Mouse (Mus musculus): ENCODE measurements around the gene St8sia1. TPM values are rescaled to one million over a fixed set of nuclear protein-coding genes. Genes with fewer than 3 reads are reported as not detected.

Gene St8sia1
- polyA plus RNA-seq, 1 experiment from 2014 or later = 0.98 TPM

GRCm38 (mm10) chr6:142953189-142953588, 11.1 kb downstream of the St8sia1 start:
- Histone ChIP-seq H3K9me3 (replicated peaks) (no peaks in the 10 kb centered on the region), H3K27ac (replicated peaks) (no peak overlapping the region), H3K4me2 (replicated peaks) (no peak overlapping the region), H3K27me3 (no peaks in the 10 kb centered on the region), H3K4me1 (no peaks in the 10 kb centered on the region), H3K9ac (no peak overlapping the region), H3K4me3 (replicated peaks) (no peak overlapping the region), H3K36me3 (no peaks in the 10 kb centered on the region)
- ATAC-seq (ENCODE audit: insufficient number of reproducible peaks, low FRiP score, low TSS enrichment, low read depth) = no peak

GRCm38 (mm10) chr6:142952361-142952954, 11.8 kb downstream of the St8sia1 start:
- Histone ChIP-seq H3K27me3 (no peaks in the 10 kb centered on the region), H3K4me3 (replicated peaks) (no peak overlapping the region), H3K27ac (replicated peaks) (no peak overlapping the region), H3K4me2 (replicated peaks) (no peak overlapping the region), H3K4me1 (no peaks in the 10 kb centered on the region), H3K9me3 (replicated peaks) (no peaks in the 10 kb centered on the region), H3K9ac (no peak overlapping the region), H3K36me3 (no peaks in the 10 kb centered on the region)
- 84% methylated on average over 7 of the region's 7 CpGs for WGBS
- no peak for ATAC-seq (ENCODE audit: insufficient number of reproducible peaks, low FRiP score, low TSS enrichment, low read depth)

- WGBS = 72% methylated on average over 7 of the region's 7 CpGs
Observed at GRCm38 (mm10) chr6:142951564-142952308, 12.5 kb downstream of the St8sia1 start.

GRCm38 (mm10) chr6:142950354-142950753, 13.9 kb downstream of the St8sia1 start:
- ATAC-seq (ENCODE audit: insufficient number of reproducible peaks, low FRiP score, low TSS enrichment, low read depth) = no peak
- no peaks in the 10 kb centered on the region for H3K27me3 ChIP-seq
- no peaks in the 10 kb centered on the region for H3K36me3 ChIP-seq
- no peaks in the 10 kb centered on the region for H3K9me3 ChIP-seq (replicated peaks)
- 79% methylated on average over 11 of the region's 11 CpGs for WGBS
- no peak overlapping the region for H3K9ac ChIP-seq
- H3K4me2 ChIP-seq (replicated peaks) = no peak overlapping the region
- H3K4me3 ChIP-seq (replicated peaks) = no peak overlapping the region
- no peak overlapping the region for H3K27ac ChIP-seq (replicated peaks)
- no peaks in the 10 kb centered on the region for H3K4me1 ChIP-seq

More at GRCm38 (mm10) chr6:142951564-142952308, 12.5 kb downstream of the St8sia1 start:
- H3K4me2 ChIP-seq (replicated peaks) = no peak overlapping the region
- no peak for ATAC-seq (ENCODE audit: insufficient number of reproducible peaks, low FRiP score, low TSS enrichment, low read depth)
- H3K4me1 ChIP-seq = no peaks in the 10 kb centered on the region
- H3K4me3 ChIP-seq (replicated peaks) = no peak overlapping the region
- H3K9me3 ChIP-seq (replicated peaks) = no peaks in the 10 kb centered on the region
- no peak overlapping the region for H3K27ac ChIP-seq (replicated peaks)
- H3K27me3 ChIP-seq = no peaks in the 10 kb centered on the region
- H3K36me3 ChIP-seq = no peaks in the 10 kb centered on the region
- H3K9ac ChIP-seq = no peak overlapping the region

GRCm38 (mm10) chr6:142948955-142949357, 15.3 kb downstream of the St8sia1 start:
- H3K27ac ChIP-seq (replicated peaks) = no peak overlapping the region
- no peak overlapping the region for H3K9ac ChIP-seq
- 65% methylated on average over 5 of the region's 5 CpGs for WGBS
- no peaks in the 10 kb centered on the region for H3K4me1 ChIP-seq
- no peaks in the 10 kb centered on the region for H3K36me3 ChIP-seq
- H3K4me2 ChIP-seq (replicated peaks) = no peak overlapping the region
- H3K9me3 ChIP-seq (replicated peaks) = no peaks in the 10 kb centered on the region
- H3K27me3 ChIP-seq = no peaks in the 10 kb centered on the region
- no peak for ATAC-seq (ENCODE audit: insufficient number of reproducible peaks, low FRiP score, low TSS enrichment, low read depth)
- H3K4me3 ChIP-seq (replicated peaks) = no peak overlapping the region

GRCm38 (mm10) chr6:142947029-142947428, 17.2 kb downstream of the St8sia1 start:
- no peak for ATAC-seq (ENCODE audit: insufficient number of reproducible peaks, low FRiP score, low TSS enrichment, low read depth)
- H3K27ac ChIP-seq (replicated peaks) = no peak overlapping the region
- no peaks in the 10 kb centered on the region for H3K4me1 ChIP-seq
- no peaks in the 10 kb centered on the region for H3K36me3 ChIP-seq
- no peaks in the 10 kb centered on the region for H3K27me3 ChIP-seq
- WGBS = 72% methylated on average over 6 of the region's 6 CpGs
- no peak overlapping the region for H3K4me2 ChIP-seq (replicated peaks)
- H3K9ac ChIP-seq = no peak overlapping the region
- no peaks in the 10 kb centered on the region for H3K9me3 ChIP-seq (replicated peaks)
- no peak overlapping the region for H3K4me3 ChIP-seq (replicated peaks)

- WGBS = 45% methylated on average over 8 of the region's 8 CpGs
- Histone ChIP-seq H3K4me1 (no peaks in the 10 kb centered on the region), H3K36me3 (no peaks in the 10 kb centered on the region), H3K4me3 (replicated peaks) (no peak overlapping the region), H3K27ac (replicated peaks) (no peak overlapping the region), H3K9me3 (replicated peaks) (no peaks in the 10 kb centered on the region), H3K4me2 (replicated peaks) (no peak overlapping the region), H3K9ac (no peak overlapping the region), H3K27me3 (no peaks in the 10 kb centered on the region)
- ATAC-seq (ENCODE audit: insufficient number of reproducible peaks, low FRiP score, low TSS enrichment, low read depth) = no peak
Observed at GRCm38 (mm10) chr6:142946069-142946871, 18.0 kb downstream of the St8sia1 start.

- Histone ChIP-seq H3K36me3 (no peaks in the 10 kb centered on the region), H3K4me3 (replicated peaks) (no peak overlapping the region), H3K9me3 (replicated peaks) (no peaks in the 10 kb centered on the region), H3K27me3 (no peaks in the 10 kb centered on the region), H3K4me2 (replicated peaks) (no peak overlapping the region), H3K4me1 (no peaks in the 10 kb centered on the region), H3K9ac (no peak overlapping the region), H3K27ac (replicated peaks) (no peak overlapping the region)
- ATAC-seq (ENCODE audit: insufficient number of reproducible peaks, low FRiP score, low TSS enrichment, low read depth) = no peak
- 97% methylated on average over 2 of the region's 2 CpGs for WGBS
Observed at GRCm38 (mm10) chr6:142945461-142945860, 18.8 kb downstream of the St8sia1 start.

- Histone ChIP-seq H3K36me3 (no peaks in the 10 kb centered on the region), H3K27ac (replicated peaks) (no peak overlapping the region), H3K9ac (no peak overlapping the region), H3K4me3 (replicated peaks) (no peak overlapping the region), H3K4me2 (replicated peaks) (no peak overlapping the region), H3K27me3 (no peaks in the 10 kb centered on the region), H3K4me1 (no peaks in the 10 kb centered on the region), H3K9me3 (replicated peaks) (no peaks in the 10 kb centered on the region)
- ATAC-seq (ENCODE audit: insufficient number of reproducible peaks, low FRiP score, low TSS enrichment, low read depth) = no peak
- WGBS = 89% methylated on average over 3 of the region's 3 CpGs
Observed at GRCm38 (mm10) chr6:142944470-142944869, 19.8 kb downstream of the St8sia1 start.

- Histone ChIP-seq H3K9ac (no peak overlapping the region), H3K36me3 (no peaks in the 10 kb centered on the region), H3K4me1 (no peaks in the 10 kb centered on the region), H3K4me3 (replicated peaks) (no peak overlapping the region), H3K4me2 (replicated peaks) (no peak overlapping the region), H3K9me3 (replicated peaks) (no peaks in the 10 kb centered on the region), H3K27me3 (no peaks in the 10 kb centered on the region), H3K27ac (replicated peaks) (no peak overlapping the region)
- ATAC-seq (ENCODE audit: insufficient number of reproducible peaks, low FRiP score, low TSS enrichment, low read depth) = no peak
- WGBS = 82% methylated on average over 8 of the region's 8 CpGs
Observed at GRCm38 (mm10) chr6:142943419-142943818, 20.8 kb downstream of the St8sia1 start.

GRCm38 (mm10) chr6:142941596-142942381, 22.5 kb downstream of the St8sia1 start:
- no peak overlapping the region for H3K27ac ChIP-seq (replicated peaks)
- H3K9ac ChIP-seq = no peak overlapping the region
- 84% methylated on average over 11 of the region's 11 CpGs for WGBS
- no peaks in the 10 kb centered on the region for H3K4me1 ChIP-seq
- no peak for ATAC-seq (ENCODE audit: insufficient number of reproducible peaks, low FRiP score, low TSS enrichment, low read depth)
- H3K9me3 ChIP-seq (replicated peaks) = no peaks in the 10 kb centered on the region
- H3K27me3 ChIP-seq = no peaks in the 10 kb centered on the region
- H3K4me3 ChIP-seq (replicated peaks) = no peak overlapping the region
- no peak overlapping the region for H3K4me2 ChIP-seq (replicated peaks)
- no peaks in the 10 kb centered on the region for H3K36me3 ChIP-seq

Data from embryonic facial prominence, embryonic 15.5 days (tissue).